Mouse (Mus musculus) bone marrow macrophage, adult 2 months (primary cell): Measurements from ENCODE around the gene Rap1gap.

Experiments
- CTCF ChIP-seq: IDR thresholded peaks from 2 replicates; pipeline ENCODE4 v1.5.1; 2012; ENCODE audit warnings: low read depth, mild to moderate bottlenecking, low read length, moderate library complexity
- POLR2A ChIP-seq: IDR thresholded peaks from 2 replicates; pipeline ENCODE4 v1.6.1; 2012; ENCODE audit warnings: mild to moderate bottlenecking, low read depth, low read length, borderline replicate concordance

GRCm38 (mm10) chr4:137687234-137687825, 22.8 kb downstream of the Rap1gap start:
- no peak for TF ChIP-seq CTCF
- TF ChIP-seq POLR2A: no peak
